Mouse (Mus musculus): ENCODE results near the gene Icam5.
"Not testable (repeated sequence)": the region's sequence is repeated elsewhere in the genome, so short reads cannot be mapped to it uniquely, and the experiment has no call there.

The Icam5 gene

DNA sequence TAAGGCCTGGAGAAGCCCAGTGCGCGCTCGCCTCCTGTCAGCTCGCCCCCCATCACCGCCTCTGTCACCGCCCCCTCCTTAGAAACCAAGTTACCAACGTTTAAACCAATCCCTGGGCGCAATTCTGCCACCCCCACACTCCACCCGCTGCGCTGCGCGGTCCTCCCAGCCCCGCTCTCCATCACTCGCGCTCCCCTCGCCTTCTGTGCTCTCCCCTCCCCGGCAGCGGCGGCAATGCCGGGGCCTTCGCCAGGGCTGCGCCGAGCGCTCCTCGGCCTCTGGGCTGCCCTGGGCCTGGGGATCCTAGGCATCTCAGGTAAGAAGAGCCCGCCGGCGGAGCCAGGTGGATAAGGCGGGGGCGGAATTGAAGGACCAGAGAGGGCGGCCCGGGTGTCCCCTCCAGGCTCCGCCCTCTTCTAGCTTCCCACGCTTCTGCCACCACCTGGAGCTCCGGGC lies at the start of gene Icam5:
Gene Icam5, plus strand, starts transcription at position 178 of the 456 bp plus-strand sequence.
- peak; percentile 96 for DNase-seq

GRCm38 (mm10) chr9:20982171-20982570 lies 49.7 kb upstream of the Icam5 start:
- DNase-seq = no peak

- DNase-seq = no peak
Observed at GRCm38 (mm10) chr9:20983169-20983568, 48.7 kb upstream of the Icam5 start.

DNA sequence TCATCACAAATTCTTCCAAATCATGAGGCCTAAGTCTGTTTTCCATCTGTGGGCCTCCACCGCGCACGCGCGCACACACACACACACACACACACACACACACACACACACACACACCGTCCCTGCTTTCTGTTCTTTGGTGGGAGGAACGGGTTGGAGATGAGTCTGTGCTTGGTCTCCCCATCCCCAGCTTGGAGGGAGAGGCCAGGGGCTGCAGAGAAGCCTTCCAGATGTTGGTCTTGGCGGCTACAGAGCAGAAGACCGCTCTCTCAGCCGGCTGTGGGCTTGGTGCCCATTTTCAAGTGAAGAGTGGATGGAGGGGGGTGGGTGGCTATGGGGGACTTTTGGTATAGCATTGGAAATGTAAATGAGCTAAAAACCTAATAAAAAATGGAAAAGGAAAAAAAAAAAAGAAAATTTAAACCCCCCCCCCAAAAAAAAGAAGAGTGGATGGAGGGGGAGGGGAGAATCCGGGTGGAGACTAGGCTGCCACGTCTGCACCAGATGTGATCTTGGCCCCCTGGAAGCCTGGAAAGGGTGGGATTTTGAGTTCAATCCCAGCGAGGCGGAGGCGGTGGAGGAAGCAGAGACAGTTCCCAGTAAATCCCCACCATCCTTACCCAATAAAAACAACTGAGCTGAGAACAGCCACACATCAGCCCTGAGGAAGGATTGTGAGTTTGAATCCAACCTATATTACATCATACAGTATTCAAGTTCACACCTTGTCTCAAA lies 44.8 kb upstream of the Icam5 start:
- peak; percentile 98 for DNase-seq

- no peak for DNase-seq
Observed at GRCm38 (mm10) chr9:20987953-20988352, 43.9 kb upstream of the Icam5 start.

- no peak for DNase-seq
Observed at GRCm38 (mm10) chr9:20990861-20991260, 41.0 kb upstream of the Icam5 start.

DNA sequence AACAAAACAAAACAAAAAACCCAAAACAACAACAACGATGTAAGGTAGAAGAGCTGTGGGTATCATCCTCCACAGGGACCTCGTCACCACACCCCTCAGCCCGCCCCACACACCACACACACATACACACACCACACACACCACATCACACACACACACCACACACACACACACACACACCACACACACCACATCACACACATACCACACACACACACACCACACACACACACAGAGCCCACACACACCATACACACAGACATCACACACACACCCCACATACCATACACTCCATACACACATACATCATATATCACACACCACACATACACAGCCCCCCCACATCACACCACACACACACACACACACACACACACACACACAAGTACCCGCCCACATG lies 40.3 kb upstream of the Icam5 start:
- DNase-seq = no peak

GRCm38 (mm10) chr9:20993165-20993898 lies 38.5 kb upstream of the Icam5 start:
- DNase-seq = no peak

- no peak for DNase-seq
Observed at GRCm38 (mm10) chr9:20995069-20995468, 36.8 kb upstream of the Icam5 start.

DNA sequence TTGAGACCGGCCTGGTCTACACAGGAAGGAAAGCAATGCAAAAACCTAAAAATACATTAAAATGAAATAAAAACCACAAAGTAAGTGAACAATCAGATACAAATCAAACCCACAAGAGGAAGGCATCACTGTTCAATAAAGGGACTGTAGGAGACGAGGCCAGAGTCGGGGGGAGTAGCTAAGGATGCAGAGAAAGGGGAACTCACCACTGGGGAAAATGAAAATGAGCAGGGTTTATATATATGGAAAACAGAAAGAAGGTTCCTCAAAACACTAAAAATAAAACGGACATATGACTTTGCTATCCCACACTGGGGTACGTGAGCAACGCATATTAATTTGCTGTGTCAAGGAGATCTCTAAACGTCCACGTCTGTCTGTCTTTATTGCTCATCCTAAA lies 34.8 kb upstream of the Icam5 start:
- no peak for DNase-seq

DNA sequence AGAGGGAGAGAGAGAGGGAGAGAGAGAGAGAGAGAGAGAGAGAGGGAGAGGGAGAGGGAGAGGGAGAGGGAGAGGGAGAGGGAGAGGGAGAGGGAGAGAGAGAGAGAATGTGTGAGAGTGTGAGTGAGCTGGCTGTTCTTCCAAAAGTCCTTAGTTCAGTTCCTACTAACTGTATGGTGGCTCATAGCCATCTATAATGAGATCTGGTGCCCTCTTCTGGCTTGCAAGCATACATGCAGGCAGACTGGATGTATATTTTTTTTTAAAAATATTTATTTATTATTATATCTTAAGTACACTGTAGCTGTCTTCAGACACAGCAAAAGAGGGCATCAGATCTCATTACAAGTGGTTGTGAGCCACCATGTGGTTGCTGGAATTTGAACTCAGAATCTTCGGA lies 33.5 kb upstream of the Icam5 start:
- not testable (repeated sequence) for DNase-seq

- DNase-seq = peak; percentile 80
Observed at GRCm38 (mm10) chr9:21000811-21001210, 31.1 kb upstream of the Icam5 start.

DNA sequence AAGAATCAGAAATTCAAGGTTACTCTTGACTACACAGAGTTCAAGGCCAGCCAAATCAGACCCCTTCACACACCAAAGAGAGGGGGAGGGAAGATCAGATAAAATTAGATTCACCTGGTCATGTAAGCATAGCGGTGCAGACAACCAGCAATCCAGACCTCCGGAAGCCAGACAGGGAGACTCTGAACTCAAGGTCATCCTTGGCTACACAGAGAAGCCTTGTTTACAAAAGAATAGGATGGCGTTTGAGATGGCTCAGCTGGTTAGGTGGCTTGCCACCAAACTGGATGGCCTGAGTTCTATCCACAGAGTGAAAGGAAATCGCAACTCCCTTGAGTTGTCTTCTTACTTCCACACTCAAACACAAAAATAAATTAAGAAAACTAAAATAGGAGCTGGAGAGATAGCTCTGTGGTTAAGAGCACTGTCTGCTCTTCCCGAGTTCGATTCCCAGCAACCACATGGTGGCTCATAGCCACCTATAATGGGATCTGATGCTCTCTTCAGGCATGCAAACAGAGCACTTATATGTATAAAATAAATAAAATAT lies 30.1 kb upstream of the Icam5 start:
- DNase-seq = peak; percentile 87

DNA sequence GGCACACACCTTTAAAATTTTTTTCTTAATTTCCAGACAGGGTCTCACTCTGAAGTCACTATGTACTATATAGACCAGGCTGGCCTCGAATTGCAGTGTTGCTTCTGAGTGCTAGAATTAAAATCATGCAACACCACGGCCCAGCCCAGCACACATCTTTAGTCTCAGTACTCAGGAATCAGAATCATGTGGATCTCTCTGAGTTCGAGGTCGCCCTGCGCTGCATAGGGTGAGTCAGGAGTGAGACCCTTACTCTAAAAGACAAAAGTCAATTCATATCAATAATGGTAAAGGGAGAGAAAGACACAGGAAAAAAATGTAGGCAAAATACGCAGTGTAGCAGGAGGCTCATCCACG lies 29.6 kb upstream of the Icam5 start:
- no peak for DNase-seq

DNA sequence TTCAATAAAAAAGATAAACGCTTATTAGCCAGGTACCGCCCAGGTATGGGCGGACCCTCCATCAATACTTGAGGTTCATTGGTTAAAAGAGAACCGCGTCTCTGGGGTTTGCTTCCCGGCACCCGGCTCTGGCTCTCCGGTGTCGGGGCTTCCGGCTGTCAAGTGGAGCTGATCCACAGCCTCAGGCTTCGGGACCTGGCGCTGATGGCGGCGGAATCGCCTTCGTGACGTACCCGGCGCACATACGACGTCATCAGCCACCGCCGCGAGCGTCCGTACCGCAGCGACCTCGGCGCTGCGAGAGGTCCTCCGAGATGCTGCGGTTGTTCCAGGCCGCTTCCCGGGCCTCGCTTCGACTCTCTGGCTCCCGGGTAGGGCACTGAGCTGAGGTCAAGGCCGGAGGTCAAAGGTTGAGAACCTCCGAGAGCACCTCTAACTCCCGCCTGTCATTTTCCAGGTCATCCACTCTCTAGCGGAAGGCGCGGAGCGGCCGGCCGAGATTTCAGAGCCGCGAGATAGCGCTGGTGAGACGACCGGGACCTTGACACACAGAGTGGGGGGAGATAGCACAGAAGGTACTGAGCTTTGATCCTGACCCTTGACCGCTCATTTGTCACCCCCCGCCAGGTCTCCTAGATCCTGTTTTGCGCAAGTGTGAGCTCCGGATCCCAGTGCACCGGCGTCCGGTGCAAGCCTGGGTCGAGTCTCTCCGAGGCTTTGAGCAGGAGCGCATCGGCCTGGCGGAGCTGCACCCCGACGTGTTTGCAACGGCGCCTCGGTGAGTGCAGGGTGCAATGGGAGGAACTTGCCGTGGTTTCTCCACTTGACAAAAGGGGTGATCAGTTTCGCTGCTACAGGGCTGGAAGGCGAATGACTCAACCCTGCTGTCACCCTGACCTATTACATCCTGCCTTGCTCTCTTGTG lies 29.0 kb upstream of the Icam5 start, which contains the start of gene Mrpl4:
Gene Mrpl4, plus strand, starts transcription at position 112 of the 925 bp plus-strand sequence.
- peak; percentile 98 for DNase-seq

DNA sequence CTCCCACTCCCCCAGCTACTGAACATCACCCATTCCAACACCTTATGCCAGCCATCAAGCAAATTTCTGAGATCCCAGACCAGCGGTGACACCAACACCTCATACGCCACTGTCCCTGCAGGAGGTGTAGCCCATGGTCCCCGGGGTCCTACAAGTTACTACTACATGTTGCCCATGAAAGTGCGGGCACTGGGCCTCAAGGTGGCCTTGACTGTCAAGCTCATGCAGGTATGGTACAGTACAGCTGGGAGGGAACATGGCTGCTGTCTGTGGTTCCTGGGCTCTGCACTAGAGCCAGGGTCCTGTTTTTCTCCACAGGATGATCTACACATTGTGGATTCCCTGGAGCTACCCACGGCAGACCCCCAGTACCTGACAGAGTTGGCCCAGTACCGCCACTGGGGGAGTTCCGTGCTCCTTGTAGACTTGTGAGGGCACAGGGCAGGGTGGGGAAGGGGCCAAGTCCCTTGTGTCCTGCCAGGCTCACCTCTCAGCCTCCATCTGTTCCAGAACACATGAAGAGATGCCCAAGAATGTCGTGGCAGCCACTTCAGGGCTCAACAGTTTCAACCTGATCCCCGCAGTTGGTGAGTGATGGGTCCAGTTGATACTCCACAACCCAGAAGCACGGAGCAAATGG lies 24.4 kb upstream of the Icam5 start:
- DNase-seq = peak; percentile 91

GRCm38 (mm10) chr9:21008007-21008406 lies 23.9 kb upstream of the Icam5 start:
- no peak for DNase-seq

GRCm38 (mm10) chr9:21010362-21010761 lies 21.5 kb upstream of the Icam5 start:
- DNase-seq = peak; percentile 96

GRCm38 (mm10) chr9:21010939-21011541 lies 20.8 kb upstream of the Icam5 start:
- DNase-seq = not testable (repeated sequence)

DNA sequence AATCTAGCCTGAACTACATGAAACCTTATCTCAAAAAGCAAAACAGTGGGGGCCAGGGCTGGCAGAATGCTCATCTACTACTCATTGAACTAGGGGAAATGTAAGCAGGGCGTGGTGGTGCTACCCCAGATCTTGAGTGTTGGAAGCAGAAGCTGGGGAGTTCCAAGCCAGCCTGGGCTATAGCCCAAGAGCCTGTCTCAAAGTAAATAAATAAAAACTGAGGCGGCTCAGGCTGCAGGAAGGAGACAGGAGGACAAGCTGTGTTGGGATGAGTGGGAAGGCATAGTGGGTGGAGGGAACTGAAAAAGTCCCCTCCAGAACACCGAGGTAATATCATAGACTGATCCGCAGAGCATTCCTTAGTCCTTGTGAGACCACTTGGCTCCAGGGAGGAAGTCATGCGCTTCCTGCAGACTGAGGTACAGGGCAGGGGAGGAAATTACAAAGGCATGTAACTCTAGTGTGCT lies 20.0 kb upstream of the Icam5 start:
- DNase-seq = peak; percentile 98

DNA sequence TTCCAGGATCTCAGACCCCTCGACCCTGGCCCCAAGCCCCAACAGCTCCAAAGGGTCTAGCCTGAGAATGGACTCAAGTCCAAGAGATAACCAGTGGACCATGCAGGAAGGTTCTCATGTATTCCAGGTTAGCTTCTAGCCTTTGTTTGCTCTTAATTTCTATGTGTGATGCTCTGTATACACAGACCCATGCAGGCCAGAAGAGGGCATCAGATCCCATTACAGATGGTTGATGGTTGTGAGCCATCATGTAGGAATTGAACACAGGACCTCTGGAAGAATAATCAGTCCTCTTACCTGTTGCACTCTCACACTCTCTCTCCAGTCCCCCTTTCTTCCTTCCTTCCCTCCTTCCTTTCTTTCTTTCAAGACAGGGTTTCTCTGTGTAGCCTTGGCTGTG lies 19.5 kb upstream of the Icam5 start:
- no peak for DNase-seq
